Mouse (Mus musculus) right cerebral cortex, postnatal 10 days (tissue): ENCODE measurements around the gene Ndufb7.

ENCODE experiments used
- DNase-seq, 2 experiments: peaks; one replicate each; pipeline ENCODE4 v3.0.0; 2021; ENCODE audit warnings: low spot score in 2 of 2

The Ndufb7 gene

GRCm38 (mm10) chr8:83599814-83600213, 33.3 kb downstream of the Ndufb7 start:
- no peak for DNase-seq

GRCm38 (mm10) chr8:83602650-83603029, 36.2 kb downstream of the Ndufb7 start:
- DNase-seq, result no peak

GRCm38 (mm10) chr8:83607661-83608397, 41.4 kb downstream of the Ndufb7 start, which contains the start of the genes Tecr and Dnajb1:
Tecr (minus strand) TSS chr8:83607971.
Dnajb1 (plus strand) TSS chr8:83608193.
- peak; percentile 100 for DNase-seq

- peak; percentile 86 to 90 for DNase-seq
Observed at GRCm38 (mm10) chr8:83608398-83608829, 41.9 kb downstream of the Ndufb7 start.

GRCm38 (mm10) chr8:83609086-83609485, 42.6 kb downstream of the Ndufb7 start:
- DNase-seq, result no peak

GRCm38 (mm10) chr8:83609547-83610180, 43.2 kb downstream of the Ndufb7 start:
- no peak for DNase-seq

GRCm38 (mm10) chr8:83611921-83612320, 45.5 kb downstream of the Ndufb7 start:
- DNase-seq, result no peak

- DNase-seq, result no peak
Observed at GRCm38 (mm10) chr8:83613695-83614094, 47.2 kb downstream of the Ndufb7 start.

- DNase-seq, result no peak
Observed at GRCm38 (mm10) chr8:83616625-83617024, 50.2 kb downstream of the Ndufb7 start.

- no peak for DNase-seq
Observed at GRCm38 (mm10) chr8:83617111-83617510, 50.6 kb downstream of the Ndufb7 start.

- DNase-seq, result no peak
Observed at GRCm38 (mm10) chr8:83618566-83618965, 52.1 kb downstream of the Ndufb7 start.

GRCm38 (mm10) chr8:83619568-83620285, 53.3 kb downstream of the Ndufb7 start:
- DNase-seq, result no peak
